Mouse (Mus musculus) liver, embryonic 11.5 days (tissue): ENCODE data around the gene Entpd3. TPM values are rescaled to one million over a fixed set of nuclear protein-coding genes. Genes with fewer than 3 reads are reported as not detected.

ENCODE experiments used
- polyA plus RNA-seq: library from polyadenylated mRNA; unstranded; fragments of >200 nt; fragmentation: Nextera tagmentation; extraction: Ambion mirVana; gene quantifications from 2 replicates; pipeline ENCODE4 v1.2.1, GENCODE M21; 2014

Gene Entpd3
- polyA plus RNA-seq, 1 experiment from 2014 or later, result 0.22 TPM

Other genes with a start within 250 kb of the Entpd3 start
- 0.05 and 0.55 TPM in 2 replicates for gene Myrip, start 238.3 kb upstream of the Entpd3 start, polyA plus RNA-seq
- 166 and 171 TPM in 2 replicates for gene Eif1b, start 47.6 kb upstream of the Entpd3 start, polyA plus RNA-seq
- 1,178 and 1,306 TPM in 2 replicates for gene Rpl14, start 31.6 kb downstream of the Entpd3 start, polyA plus RNA-seq